Mouse (Mus musculus): ENCODE data around the gene Stambp. TPM values are rescaled to one million over a fixed set of nuclear protein-coding genes. Genes with fewer than 3 reads are reported as not detected.
A peak's percentile ranks its signal among the peaks of the same experiment; 100 is the strongest.

Gene Stambp
- total RNA-seq, 1 experiment from 2014 or later, result 9.3 TPM

GRCm38 (mm10) chr6:83505554-83505953 lies 67.0 kb downstream of the Stambp start:
- no peak for ATAC-seq (replicated peaks; ENCODE audit: low read depth, poor library complexity, severe bottlenecking)

GRCm38 (mm10) chr6:83503361-83503760 lies 69.2 kb downstream of the Stambp start:
- ATAC-seq (replicated peaks; ENCODE audit: low read depth, poor library complexity, severe bottlenecking), result no peak

DNA sequence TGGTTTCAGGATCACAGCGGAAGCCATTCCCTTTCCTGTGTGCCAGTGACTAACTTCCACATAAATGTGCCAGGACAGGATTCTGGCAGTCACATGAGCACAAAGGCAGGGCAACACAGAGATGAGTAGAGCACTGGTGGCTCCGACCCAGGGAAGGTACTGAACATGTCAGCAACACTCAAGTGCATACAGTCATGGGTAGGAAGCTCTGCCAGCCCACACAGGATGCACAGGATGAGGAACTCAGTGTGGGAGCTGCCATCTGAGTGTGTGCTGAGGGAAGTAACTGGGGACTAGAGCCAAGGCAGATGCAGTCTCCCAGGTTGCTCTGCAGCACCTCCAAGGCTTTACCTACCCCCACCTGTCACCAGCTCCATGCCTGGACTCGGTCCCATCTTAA lies 69.9 kb downstream of the Stambp start:
- peak; percentile 55 for ATAC-seq (replicated peaks; ENCODE audit: low read depth, poor library complexity, severe bottlenecking)

DNA sequence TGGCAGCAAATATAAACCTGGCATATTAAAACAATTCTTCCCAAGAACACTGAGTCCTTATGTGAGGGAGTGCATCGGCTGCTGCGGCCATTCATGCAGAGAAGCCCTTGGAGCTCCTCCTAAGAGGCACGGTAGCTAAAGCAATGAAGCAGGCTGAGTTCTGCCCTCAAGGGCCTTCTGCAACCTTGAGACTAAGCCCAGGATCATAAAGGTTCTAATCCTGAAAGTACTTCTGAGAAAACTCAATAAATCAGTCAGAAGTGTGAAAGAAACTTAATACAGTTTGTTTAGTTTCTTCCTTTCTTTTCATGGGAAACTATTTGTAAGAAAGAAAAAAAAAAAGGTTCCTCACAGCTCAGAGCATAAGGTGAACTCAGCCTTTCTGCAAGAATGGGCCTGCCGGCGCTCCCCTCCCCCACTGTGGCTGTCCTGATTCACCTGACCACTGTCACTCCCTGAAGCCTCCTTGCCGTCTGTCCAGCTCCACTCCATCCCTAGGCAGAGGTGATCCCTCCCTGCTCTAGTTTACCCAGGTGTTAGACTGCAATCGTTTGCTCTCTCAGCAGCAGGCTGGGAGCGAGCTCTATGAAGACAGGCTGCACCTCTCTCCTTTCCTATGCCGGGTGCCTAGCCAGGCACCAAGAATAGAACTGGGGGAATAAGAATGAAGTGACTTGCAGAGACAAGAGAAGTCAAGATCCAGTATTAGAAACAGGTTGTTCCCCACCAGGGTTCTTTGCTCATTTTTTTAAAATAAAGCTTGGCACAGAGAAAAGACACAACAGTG lies 70.8 kb downstream of the Stambp start:
- ATAC-seq (replicated peaks; ENCODE audit: low read depth, poor library complexity, severe bottlenecking), result no peak

DNA sequence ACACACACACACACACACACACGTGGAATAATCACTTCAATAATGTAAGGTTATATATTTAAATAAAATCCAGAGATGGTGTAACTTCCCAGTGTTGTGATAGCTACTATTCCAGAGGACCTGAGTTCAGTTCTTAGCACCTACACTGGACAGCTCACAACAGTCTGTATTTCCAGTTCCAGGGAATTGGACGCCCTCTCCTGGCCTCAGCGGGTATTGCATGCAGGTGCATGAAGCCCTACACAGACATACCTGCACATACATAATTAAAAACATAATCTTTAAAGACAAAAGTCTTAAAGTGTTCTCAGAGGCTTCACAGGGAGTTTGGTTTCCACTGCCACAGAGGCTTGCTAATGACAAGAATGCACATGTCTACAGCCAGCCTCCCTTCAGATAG lies 72.1 kb downstream of the Stambp start:
- no peak for ATAC-seq (replicated peaks; ENCODE audit: low read depth, poor library complexity, severe bottlenecking)

GRCm38 (mm10) chr6:83499078-83499477 lies 73.5 kb downstream of the Stambp start:
- ATAC-seq (replicated peaks; ENCODE audit: low read depth, poor library complexity, severe bottlenecking), result no peak

GRCm38 (mm10) chr6:83496753-83497710 lies 75.5 kb downstream of the Stambp start:
- no peak for ATAC-seq (replicated peaks; ENCODE audit: low read depth, poor library complexity, severe bottlenecking)

DNA sequence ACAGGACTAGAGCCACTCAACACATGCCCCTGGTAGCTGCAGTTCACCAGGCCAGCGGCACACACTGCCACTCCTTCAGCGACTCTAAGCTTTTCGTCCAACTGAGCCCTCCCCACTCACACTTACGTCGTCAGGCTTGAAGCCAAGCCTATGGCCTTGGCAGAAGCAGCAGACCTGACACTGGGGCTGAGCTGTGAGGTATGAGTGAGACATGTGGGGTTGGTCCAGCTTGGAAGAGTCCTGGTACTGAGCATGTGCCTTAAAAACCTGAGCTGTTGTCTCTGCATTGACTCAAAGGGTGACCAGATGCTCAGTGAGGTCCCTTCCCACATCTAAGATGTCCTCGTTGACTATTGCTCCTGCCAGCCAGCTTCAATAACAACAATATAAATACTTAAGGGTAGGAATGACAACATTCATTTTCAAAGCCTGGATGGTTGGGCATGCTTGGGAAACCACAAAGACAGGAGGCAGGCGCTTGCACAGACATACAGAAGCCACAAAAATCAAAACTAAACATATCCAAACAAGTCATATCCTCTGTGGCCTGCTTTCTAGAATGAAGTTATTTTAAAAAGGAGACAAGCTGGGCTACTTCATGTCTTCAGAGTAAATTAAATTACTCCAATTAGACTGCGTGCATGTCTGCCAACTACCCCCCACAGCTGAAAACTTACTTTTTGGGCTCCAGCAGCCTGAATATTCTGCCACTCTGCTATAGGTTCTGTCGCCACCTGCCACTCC lies 76.3 kb downstream of the Stambp start:
- no peak for ATAC-seq (replicated peaks; ENCODE audit: low read depth, poor library complexity, severe bottlenecking)

Other genes starting within 250 kb of the Stambp start
- 24.1 and 27.0 TPM in 2 replicates for gene Mthfd2, start 246.8 kb downstream of the Stambp start, total RNA-seq (2017)
- 112 and 127 TPM in 2 replicates for gene Mob1a, start 246.7 kb downstream of the Stambp start, total RNA-seq (2017)
- gene Bola3, start 223.6 kb downstream of the Stambp start, total RNA-seq (2017), result 89.1 and 97.5 TPM in 2 replicates
- gene Tet3, start 113.6 kb downstream of the Stambp start, total RNA-seq (2017), result 17.6 and 24.2 TPM in 2 replicates
- gene Dguok, start 65.8 kb downstream of the Stambp start, total RNA-seq (2017), result 34.3 and 38.0 TPM in 2 replicates
- gene Actg2, start 36.5 kb downstream of the Stambp start, total RNA-seq (2017), result not detected in 2 replicates
- gene Clec4f, start 83.5 kb upstream of the Stambp start, total RNA-seq (2017), result not detected in 2 replicates
- not detected in 2 replicates for gene Cd207, start 105.1 kb upstream of the Stambp start, total RNA-seq (2017)
- gene Vax2, start 138.5 kb upstream of the Stambp start, total RNA-seq (2017), result not detected in 2 replicates
- gene Atp6v1b1, start 170.3 kb upstream of the Stambp start, total RNA-seq (2017), result not detected in 2 replicates
- not detected in 2 replicates for gene Ankrd53, start 189.9 kb upstream of the Stambp start, total RNA-seq (2017)
- gene Tex261, start 203.1 kb upstream of the Stambp start, total RNA-seq (2017), result 30.9 and 37.2 TPM in 2 replicates
- 9.1 and 9.8 TPM in 2 replicates for gene Nagk, start 222.3 kb upstream of the Stambp start, total RNA-seq (2017)